Mouse (Mus musculus) megakaryocyte, embryonic 14.5 days (primary cell): Measurements from ENCODE around the gene Ldha. TPM values are rescaled to one million over a fixed set of nuclear protein-coding genes. Genes with fewer than 3 reads are reported as not detected.
A peak's percentile ranks its signal among the peaks of the same experiment; 100 is the strongest.
"Not testable (repeated sequence)": the region's sequence is repeated elsewhere in the genome, so short reads cannot be mapped to it uniquely, and the experiment has no call there.

ENCODE experiments used
- H3K27me3 ChIP-seq: replicated peaks from 2 replicates; pipeline ENCODE3; 2012; ENCODE audit warnings: inconsistent platforms
- H3K36me3 ChIP-seq: replicated peaks from 2 replicates; pipeline ENCODE3; 2012; ENCODE audit warnings: low read length, inconsistent platforms, mixed read lengths
- H3K4me1 ChIP-seq: 2 replicates; pipeline ENCODE4 v1.6.1; 2012; ENCODE audit warnings: inconsistent platforms
- H3K4me3 ChIP-seq: replicated peaks from 2 replicates; pipeline ENCODE3; 2012; ENCODE audit warnings: moderate library complexity, mild to moderate bottlenecking, inconsistent platforms
- H3K9me3 ChIP-seq: 2 replicates; pipeline ENCODE4 v1.6.1; 2012; ENCODE audit warnings: inconsistent platforms
- FLI1 ChIP-seq: IDR thresholded peaks from 2 replicates; pipeline ENCODE4 v1.6.1; 2012; ENCODE audit warnings: low read length, inconsistent platforms, mixed read lengths
- GATA1 ChIP-seq: IDR thresholded peaks from 3 replicates; pipeline ENCODE4 v1.6.1; 2012; ENCODE audit warnings: mixed read lengths, low read length, inconsistent platforms, borderline replicate concordance
- polyA plus RNA-seq: library from polyadenylated mRNA; stranded (reverse); fragments of >175 nt; gene quantifications from 2 replicates; pipeline ENCODE4 v1.2.3, GENCODE M21; 2012; ENCODE audit warnings: low replicate concordance; ENCODE audit not compliant: insufficient read depth

The Ldha gene
- polyA plus RNA-seq, 1 experiment: 1,655 TPM

DNA sequence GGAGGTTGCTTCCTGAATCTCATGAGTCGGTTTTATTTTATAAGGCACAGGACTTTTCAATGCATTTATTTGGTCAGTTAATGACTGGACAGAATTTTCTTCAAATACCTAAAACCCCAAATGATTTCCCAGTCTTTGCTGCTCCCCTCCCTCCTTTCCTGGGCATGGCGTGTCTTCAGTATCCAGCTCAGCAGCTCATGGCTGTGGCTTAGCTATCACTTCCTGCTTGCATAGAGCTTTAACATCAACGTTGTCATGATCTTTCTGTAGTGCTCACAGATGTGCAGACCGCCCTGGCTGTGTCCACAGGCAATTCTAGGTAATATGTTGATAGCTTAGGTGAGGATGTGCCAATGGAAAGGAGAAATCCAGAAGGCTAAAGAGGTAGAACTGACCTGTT is 30.7 kb downstream of the Ldha start:
- H3K4me3 ChIP-seq: peak overlapping the region; percentile 72
- peaks cover 72% of the 10 kb centered on the region for H3K4me1 ChIP-seq
- no peaks in the 10 kb centered on the region for H3K9me3 ChIP-seq
- H3K27me3 ChIP-seq: no peaks in the 10 kb centered on the region
- no peaks in the 10 kb centered on the region for H3K36me3 ChIP-seq
- TF ChIP-seq FLI1: no peak
- no peak for TF ChIP-seq GATA1

DNA sequence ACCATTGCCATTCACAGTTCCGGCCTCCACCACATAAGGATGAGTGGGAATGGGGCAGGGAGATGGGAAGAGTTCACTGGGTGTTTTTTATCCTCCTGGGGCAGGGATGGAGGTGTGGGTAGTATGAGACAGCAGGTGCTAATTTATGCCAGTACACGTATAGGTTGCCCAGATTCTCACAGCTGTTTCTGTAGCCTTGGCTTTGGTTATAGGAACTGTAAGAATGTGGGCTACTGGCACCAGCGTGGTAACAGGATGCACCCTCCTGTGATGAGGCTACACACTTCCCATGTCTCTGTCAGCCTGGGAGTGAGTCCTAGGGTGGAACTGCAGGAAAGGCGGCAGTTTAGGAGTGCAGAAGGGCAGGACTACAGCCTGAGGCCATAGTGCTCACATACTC is 35.6 kb downstream of the Ldha start:
- no peaks in the 10 kb centered on the region for H3K27me3 ChIP-seq
- H3K36me3 ChIP-seq: peaks cover 3% of the 10 kb centered on the region
- TF ChIP-seq FLI1 (no peak), GATA1 (no peak)
- H3K4me1 ChIP-seq: peaks cover 89% of the 10 kb centered on the region
- H3K9me3 ChIP-seq: no peaks in the 10 kb centered on the region
- peak overlapping the region; percentile 31 for H3K4me3 ChIP-seq

- H3K27me3 ChIP-seq: no peaks in the 10 kb centered on the region
- H3K36me3 ChIP-seq: peaks cover 3% of the 10 kb centered on the region
- H3K4me3 ChIP-seq: peak overlapping the region; percentile 31
- no peaks in the 10 kb centered on the region for H3K9me3 ChIP-seq
- peaks cover 89% of the 10 kb centered on the region for H3K4me1 ChIP-seq
- TF ChIP-seq GATA1 (no peak), FLI1 (no peak)
Measured at GRCm38 (mm10) chr7:46877255-46877654, 36.0 kb downstream of the Ldha start.

DNA sequence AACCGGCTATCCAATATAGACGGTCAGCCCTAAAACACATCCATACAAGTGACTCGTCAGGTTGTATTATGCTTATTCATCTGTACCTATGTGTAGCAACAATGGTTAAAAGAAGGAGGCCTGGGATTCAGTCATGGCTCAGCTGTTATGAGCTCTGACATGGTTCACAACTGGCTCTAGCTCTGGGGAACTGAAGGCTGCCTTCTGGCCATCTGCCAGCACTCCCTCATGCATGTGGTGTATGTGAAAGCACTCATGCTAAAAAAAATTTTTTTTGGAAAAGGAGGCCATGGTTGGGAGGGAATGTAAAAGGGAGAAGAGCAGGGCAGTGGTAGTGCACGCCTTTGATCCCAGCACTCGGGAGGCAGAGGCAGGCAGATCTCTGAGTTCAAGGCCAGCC is 38.6 kb downstream of the Ldha start:
- Histone ChIP-seq H3K4me3 (no peak overlapping the region), H3K27me3 (no peaks in the 10 kb centered on the region), H3K36me3 (peaks cover 11% of the 10 kb centered on the region), H3K9me3 (no peaks in the 10 kb centered on the region), H3K4me1 (peaks cover 88% of the 10 kb centered on the region)
- TF ChIP-seq GATA1: no peak
- TF ChIP-seq FLI1: no peak

- no peak for TF ChIP-seq FLI1
- no peak for TF ChIP-seq GATA1
- H3K4me3 ChIP-seq: no peak overlapping the region
- no peaks in the 10 kb centered on the region for H3K27me3 ChIP-seq
- H3K36me3 ChIP-seq: peaks cover 22% of the 10 kb centered on the region
- H3K9me3 ChIP-seq: no peaks in the 10 kb centered on the region
- peaks cover 85% of the 10 kb centered on the region for H3K4me1 ChIP-seq
Measured at GRCm38 (mm10) chr7:46880992-46881391, 39.7 kb downstream of the Ldha start.

DNA sequence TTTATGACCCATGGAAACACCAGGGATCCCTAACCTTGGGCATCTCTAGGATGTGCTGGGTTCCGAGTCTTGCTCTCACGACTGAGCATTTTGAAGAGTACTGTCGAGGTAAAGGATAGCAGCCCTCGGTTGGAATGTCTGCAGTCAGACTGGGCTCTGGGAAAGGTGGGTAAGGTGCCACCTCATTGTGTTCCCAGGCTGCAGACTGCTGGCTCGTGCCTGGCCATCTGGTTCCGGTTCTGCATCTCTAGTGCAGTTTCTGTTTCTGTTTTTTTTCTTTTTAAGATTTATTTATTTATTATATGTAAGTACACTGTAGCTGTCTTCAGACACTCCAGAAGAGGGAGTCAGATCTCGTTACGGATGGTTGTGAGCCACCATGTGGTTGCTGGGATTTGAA is 40.7 kb downstream of the Ldha start:
- peaks cover 76% of the 10 kb centered on the region for H3K4me1 ChIP-seq
- not testable (repeated sequence) for H3K4me3 ChIP-seq
- peaks cover 31% of the 10 kb centered on the region for H3K36me3 ChIP-seq

DNA sequence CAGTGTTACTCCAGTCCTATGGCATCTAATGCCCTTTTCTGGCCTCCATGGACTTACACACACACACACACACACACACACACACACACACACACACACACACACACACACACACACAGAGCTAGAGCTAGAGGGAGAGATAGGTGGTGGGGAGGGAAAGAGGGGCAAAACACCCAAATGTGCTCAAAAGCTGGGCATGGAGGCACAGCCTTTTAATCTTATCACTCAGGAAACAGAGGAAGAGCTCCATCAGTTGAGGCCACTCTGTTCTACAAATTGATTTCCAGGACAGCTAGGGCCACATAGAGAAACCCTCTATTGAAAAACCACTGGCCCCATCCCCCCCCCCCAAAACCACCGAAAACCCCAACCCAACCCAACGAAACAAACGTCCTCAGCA is 42.0 kb downstream of the Ldha start:
- peaks cover 45% of the 10 kb centered on the region for H3K36me3 ChIP-seq
- peak overlapping the region; percentile 56 for H3K4me3 ChIP-seq
- H3K9me3 ChIP-seq: no peaks in the 10 kb centered on the region
- TF ChIP-seq FLI1 (no peak), GATA1 (no peak)
- H3K27me3 ChIP-seq: no peaks in the 10 kb centered on the region
- H3K4me1 ChIP-seq: peaks cover 62% of the 10 kb centered on the region

More for the DNA sequence above, 40.7 kb downstream of the Ldha start:
- not testable (repeated sequence) for H3K9me3 ChIP-seq, H3K27me3 ChIP-seq

GRCm38 (mm10) chr7:46895511-46895910 is 54.2 kb downstream of the Ldha start:
- Histone ChIP-seq H3K36me3 (peaks cover 93% of the 10 kb centered on the region), H3K9me3 (no peaks in the 10 kb centered on the region)
- TF ChIP-seq GATA1: no peak
- no peak for TF ChIP-seq FLI1

DNA sequence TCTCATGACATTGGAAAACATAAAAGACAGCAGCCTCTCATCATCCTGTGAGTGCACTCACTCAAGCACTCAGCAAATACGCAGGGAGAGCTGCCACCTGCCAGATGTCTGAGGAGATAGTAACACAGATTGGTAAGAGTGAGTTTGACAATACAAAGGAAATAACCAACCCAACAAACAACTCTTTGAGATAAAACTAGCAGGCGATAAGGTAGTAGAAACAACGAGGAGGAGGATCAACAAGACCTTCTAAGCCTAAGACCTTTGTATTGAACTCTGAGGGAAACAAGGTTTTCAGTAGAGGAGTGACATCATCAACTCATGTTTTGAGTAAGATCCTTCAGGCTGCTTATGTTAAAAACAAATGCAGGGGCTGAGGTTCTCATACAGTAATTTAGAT is 58.1 kb downstream of the Ldha start:
- H3K36me3 ChIP-seq: peaks cover 96% of the 10 kb centered on the region
- no peaks in the 10 kb centered on the region for H3K27me3 ChIP-seq
- no peaks in the 10 kb centered on the region for H3K9me3 ChIP-seq
- peaks cover 35% of the 10 kb centered on the region for H3K4me1 ChIP-seq
- H3K4me3 ChIP-seq: no peak overlapping the region
- TF ChIP-seq GATA1: no peak
- no peak for TF ChIP-seq FLI1

More at GRCm38 (mm10) chr7:46895511-46895910, 54.2 kb downstream of the Ldha start:
- H3K27me3 ChIP-seq: no peaks in the 10 kb centered on the region
- peaks cover 30% of the 10 kb centered on the region for H3K4me1 ChIP-seq
- no peak overlapping the region for H3K4me3 ChIP-seq

Other genes with a start within 250 kb of the Ldha start
- gene Sergef, start 201.7 kb upstream of the Ldha start, polyA plus RNA-seq: 2.4 TPM in 1 of 2 replicates, not detected in the other
- gene Tph1, start 168.9 kb upstream of the Ldha start, polyA plus RNA-seq: 0.11 TPM in 1 of 2 replicates, not detected in the other
- 2.7 TPM in 1 of 2 replicates, not detected in the other for gene Saal1, start 130.8 kb upstream of the Ldha start, polyA plus RNA-seq
- 99.8 TPM in 1 of 2 replicates, not detected in the other for gene Saa3, start 125.8 kb upstream of the Ldha start, polyA plus RNA-seq
- gene Saa4, start 108.9 kb upstream of the Ldha start, polyA plus RNA-seq: not detected in 2 replicates
- not detected in 2 replicates for gene Saa1, start 98.5 kb upstream of the Ldha start, polyA plus RNA-seq
- gene Saa2, start 89.7 kb upstream of the Ldha start, polyA plus RNA-seq: not detected in 2 replicates
- 0.49 and 1.0 TPM in 2 replicates for gene Hps5, start 45.4 kb upstream of the Ldha start, polyA plus RNA-seq
- gene Gtf2h1, start 45.4 kb upstream of the Ldha start, polyA plus RNA-seq: 14.5 and 19.9 TPM in 2 replicates
- 0.35 TPM in 1 of 2 replicates, not detected in the other for gene Ldhc, start 19.7 kb downstream of the Ldha start, polyA plus RNA-seq
- gene Tsg101, start 78.5 kb downstream of the Ldha start, polyA plus RNA-seq: 23.2 and 42.8 TPM in 2 replicates
- 0.04 TPM in 1 of 2 replicates, not detected in the other for gene Uevld, start 117.1 kb downstream of the Ldha start, polyA plus RNA-seq
- gene Gm9999, start 142.1 kb downstream of the Ldha start, polyA plus RNA-seq: not detected in 2 replicates
- gene Spty2d1, start 166.9 kb downstream of the Ldha start, polyA plus RNA-seq: 3.1 and 5.2 TPM in 2 replicates
- gene Tmem86a, start 209.1 kb downstream of the Ldha start, polyA plus RNA-seq: 6.3 and 26.3 TPM in 2 replicates